Comparison of ENCODE assay signal across 8 mouse cellular contexts in genomic region chr8:45999138-45999783, GRCm38 (mm10). TPM values are rescaled to one million over a fixed set of nuclear protein-coding genes. Genes with fewer than 3 reads are reported as not detected.
DNase-seq lines count a peak whose midpoint lies in the region; ATAC-seq lines count a peak whose summit lies in the region.

TSS of gene Lrp2bp (plus strand) at chr8:45999303.

- DNase-seq in neural tube, embryonic 11.5 days (ENCODE audit: low spot score), result no peak
- DNase-seq in neural tube, embryonic 10.5 days (ENCODE audit: extremely low spot score, low spot score), result no peak
- DNase-seq in brain, adult 2 months (ENCODE audit: low read depth, low spot score), result peak; percentile 58
- peak; percentile 54 to 56 for DNase-seq in kidney, postnatal 36 days
- DNase-seq in thymus, postnatal 14 days, result peak; percentile 47
- no peak for DNase-seq in embryo, embryonic 9.5 days (ENCODE audit: extremely low spot score)

- peak within 1 kb of the TSS; percentile 90 for H3K9ac ChIP-seq in neural tube, embryonic 11.5 days (ENCODE audit: low read length)
- H3K9ac ChIP-seq in heart, embryonic 14.5 days (ENCODE audit: low read length), result peak within 1 kb of the TSS; percentile 91

- H3K36me3 ChIP-seq in neural tube, embryonic 11.5 days (ENCODE audit: control insufficient read depth, insufficient read depth, low read length), result no peaks in the 10 kb centered on the region
- peaks cover 33% of the 10 kb centered on the region for H3K36me3 ChIP-seq in heart, embryonic 14.5 days (ENCODE audit: control insufficient read depth, insufficient read depth, low read length)

- 5% methylated on average over 22 of the region's 22 CpGs for WGBS in neural tube, embryonic 11.5 days
- WGBS in heart, embryonic 14.5 days, result 1% methylated on average over 22 of the region's 22 CpGs

- H3K4me3 ChIP-seq in neural tube, embryonic 11.5 days (ENCODE audit: low read depth, low read length), result peak within 1 kb of the TSS; percentile 41
- H3K4me3 ChIP-seq in heart, embryonic 14.5 days (ENCODE audit: control insufficient read depth in 1 of 2, insufficient read depth in 1 of 2, low read depth in 1 of 2, low read length in 2 of 2), result peak within 1 kb of the TSS; percentile 53 to 64

- no peaks in the 10 kb centered on the region for H3K9me3 ChIP-seq in neural tube, embryonic 11.5 days (ENCODE audit: control insufficient read depth, low read length)
- no peaks in the 10 kb centered on the region for H3K9me3 ChIP-seq in heart, embryonic 14.5 days (ENCODE audit: control insufficient read depth, low read length)

- H3K4me1 ChIP-seq in neural tube, embryonic 11.5 days (ENCODE audit: control insufficient read depth, insufficient read depth, low read length), result no peaks in the 10 kb centered on the region
- H3K4me1 ChIP-seq in heart, embryonic 14.5 days (ENCODE audit: control insufficient read depth in 2 of 2, insufficient read depth in 2 of 2, low read length in 2 of 2), result peaks cover 3 to 5% of the 10 kb centered on the region in 2 experiments; a peak in 3 of 4 replicates

- peak within 1 kb of the TSS; percentile 63 for H3K4me2 ChIP-seq in neural tube, embryonic 11.5 days (ENCODE audit: low read depth)
- H3K4me2 ChIP-seq in heart, embryonic 14.5 days (ENCODE audit: low read length), result peak within 1 kb of the TSS; percentile 87

- no peaks in the 10 kb centered on the region for H3K27me3 ChIP-seq in neural tube, embryonic 11.5 days (ENCODE audit: control insufficient read depth, insufficient read depth, low read length)
- H3K27me3 ChIP-seq in heart, embryonic 14.5 days (ENCODE audit: control insufficient read depth, insufficient read depth, low read length), result no peaks in the 10 kb centered on the region

- ATAC-seq in neural tube, embryonic 11.5 days (ENCODE audit: insufficient read depth, low FRiP score, low TSS enrichment), result 0 out of 2 replicates have a peak, but pooled peaks have one; percentile 0
- ATAC-seq in heart, embryonic 14.5 days (ENCODE audit: insufficient number of reproducible peaks, insufficient read depth, low FRiP score, low read depth), result no peak
- ATAC-seq in megakaryocyte-erythroid progenitor cell, adult 5-6 weeks (replicated peaks; ENCODE audit: low FRiP score, low TSS enrichment, poor library complexity, severe bottlenecking), result peak; percentile 17

- peak within 1 kb of the TSS; percentile 99 for H3K27ac ChIP-seq in neural tube, embryonic 11.5 days (ENCODE audit: low read depth, low read length)
- peak within 1 kb of the TSS; percentile 98 to 99 for H3K27ac ChIP-seq in heart, embryonic 14.5 days (replicated peaks in 1 of 2; ENCODE audit: control insufficient read depth in 1 of 2, insufficient read depth in 1 of 2, low read depth in 2 of 2, low read length in 2 of 2)

RNA-seq across cellular contexts. Expression of gene Lrp2bp, which starts in this region (rescaled TPM):
- 0.21 and 0.47 TPM in 2 replicates for polyA plus RNA-seq in neural tube, embryonic 11.5 days (2014; fragmentation: Nextera tagmentation; extraction: Ambion mirVana)
- 1.1 and 1.3 TPM in 2 replicates for polyA plus RNA-seq in heart, embryonic 14.5 days (2014; fragmentation: Nextera tagmentation; extraction: Ambion mirVana)
- total RNA-seq in megakaryocyte-erythroid progenitor cell, adult 5-6 weeks (2014; fragmentation: Nextera tagmentation), result 0.66 TPM in 1 of 2 replicates, not detected in the other
- not detected in 2 replicates for total RNA-seq in megakaryocyte-erythroid progenitor cell, adult 5-6 weeks (2017)

Comparison
In these comparisons a context has a peak if more than half of its experiments do, and no peak if none do; other contexts are left out.
1. Peak in ATAC-seq, H3K4me3 ChIP-seq, H3K27ac ChIP-seq, H3K9ac ChIP-seq and H3K4me2 ChIP-seq in neural tube, embryonic 11.5 days; RNA of the gene not detected or under 1 TPM.
2. Peak in ATAC-seq in megakaryocyte-erythroid progenitor cell, adult 5-6 weeks; RNA of the gene not detected or under 1 TPM.
3. DNase-seq: peak in brain, adult 2 months (single experiment), kidney, postnatal 36 days (2 of 2) and thymus, postnatal 14 days (single experiment); none in neural tube, embryonic 11.5 days (single experiment), neural tube, embryonic 10.5 days (single experiment) and embryo, embryonic 9.5 days (single experiment).